Mouse (Mus musculus): ENCODE data around the gene Lrmda. TPM values are rescaled to one million over a fixed set of nuclear protein-coding genes. Genes with fewer than 3 reads are reported as not detected.

Gene Lrmda
- polyA plus RNA-seq, 1 experiment = 20.1 TPM

DNA sequence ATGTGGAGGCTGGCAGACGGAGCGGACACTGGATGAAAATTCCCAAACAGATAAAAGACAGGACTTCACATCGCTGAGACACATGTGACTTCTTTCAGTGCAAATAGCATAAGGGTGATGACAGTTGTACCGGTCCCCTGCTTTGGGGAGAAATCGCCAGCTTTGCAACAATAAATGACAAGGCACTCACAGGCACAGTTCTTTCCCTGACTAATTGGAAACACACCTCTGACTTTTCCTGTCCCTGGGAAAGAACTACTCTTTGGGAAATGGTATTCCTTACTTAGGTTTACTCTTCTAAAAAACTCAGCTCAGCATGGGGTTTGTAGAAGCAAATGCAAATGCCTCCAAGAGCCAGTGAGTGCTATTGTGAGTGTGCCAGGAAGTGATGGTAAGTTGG lies 702.3 kb downstream of the Lrmda start:
- Histone ChIP-seq H3K4me3 (ENCODE audit: insufficient read depth, low read length) (no peak overlapping the region), H3K27ac (ENCODE audit: insufficient read depth, low read depth, low read length) (no peak overlapping the region), H3K4me1 (ENCODE audit: control insufficient read depth, insufficient read depth, low read length) (peaks cover 2% of the 10 kb centered on the region; the same call in 1 of the 2 replicates)
- TF ChIP-seq POLR2A (IDR thresholded peaks at IDR 0.05; ENCODE audit: borderline replicate concordance, low read depth, low read length) = no peak

GRCm38 (mm10) chr14:22727548-22727947 lies 708.0 kb downstream of the Lrmda start:
- peaks cover 11% of the 10 kb centered on the region for H3K4me1 ChIP-seq (ENCODE audit: control insufficient read depth, insufficient read depth, low read length)
- H3K27ac ChIP-seq (ENCODE audit: insufficient read depth, low read depth, low read length) = no peak overlapping the region
- no peak for TF ChIP-seq POLR2A (IDR thresholded peaks at IDR 0.05; ENCODE audit: borderline replicate concordance, low read depth, low read length)
- TF ChIP-seq CTCF (IDR thresholded peaks at IDR 0.05; ENCODE audit: low read depth, low read length) = no peak

GRCm38 (mm10) chr14:22728611-22729223 lies 709.2 kb downstream of the Lrmda start:
- no peak for TF ChIP-seq CTCF (IDR thresholded peaks at IDR 0.05; ENCODE audit: low read depth, low read length)
- TF ChIP-seq POLR2A (IDR thresholded peaks at IDR 0.05; ENCODE audit: borderline replicate concordance, low read depth, low read length) = no peak
- H3K4me3 ChIP-seq (ENCODE audit: insufficient read depth, low read length) = no peak overlapping the region
- H3K27ac ChIP-seq (ENCODE audit: insufficient read depth, low read depth, low read length) = no peak overlapping the region
- H3K4me1 ChIP-seq (ENCODE audit: control insufficient read depth, insufficient read depth, low read length) = peaks cover 11% of the 10 kb centered on the region

More at GRCm38 (mm10) chr14:22727548-22727947, 708.0 kb downstream of the Lrmda start:
- H3K4me3 ChIP-seq (ENCODE audit: insufficient read depth, low read length) = no peak overlapping the region

DNA sequence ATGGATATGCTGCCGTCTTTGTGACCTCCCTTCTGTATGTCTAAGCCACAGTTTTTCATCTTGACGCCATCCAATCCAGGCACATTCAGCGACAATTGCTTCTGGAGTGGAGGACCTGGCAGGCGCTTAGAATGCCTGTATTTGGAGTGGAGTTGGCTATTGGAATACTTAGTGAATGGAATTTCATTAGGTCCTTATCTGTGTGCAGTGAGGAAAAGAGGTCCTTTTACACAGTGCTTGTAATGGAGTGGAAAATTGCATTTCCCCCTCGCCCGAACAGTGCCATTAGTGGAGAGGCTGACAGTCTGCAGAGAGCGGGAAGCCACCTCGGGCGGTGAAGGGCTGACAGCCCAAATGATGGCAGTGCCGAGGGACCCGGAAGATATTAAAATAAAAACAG lies 719.1 kb downstream of the Lrmda start:
- H3K4me3 ChIP-seq (ENCODE audit: insufficient read depth, low read length) = no peak overlapping the region
- TF ChIP-seq CTCF (IDR thresholded peaks at IDR 0.05; ENCODE audit: low read depth, low read length) = no peak
- TF ChIP-seq POLR2A (IDR thresholded peaks at IDR 0.05; ENCODE audit: borderline replicate concordance, low read depth, low read length) = no peak
- peaks cover 15% of the 10 kb centered on the region for H3K4me1 ChIP-seq (ENCODE audit: control insufficient read depth, insufficient read depth, low read length)
- H3K27ac ChIP-seq (ENCODE audit: insufficient read depth, low read depth, low read length) = no peak overlapping the region

GRCm38 (mm10) chr14:22742527-22742926 lies 723.0 kb downstream of the Lrmda start:
- TF ChIP-seq CTCF (IDR thresholded peaks at IDR 0.05; ENCODE audit: low read depth, low read length) = no peak
- TF ChIP-seq POLR2A (IDR thresholded peaks at IDR 0.05; ENCODE audit: borderline replicate concordance, low read depth, low read length) = no peak
- H3K4me3 ChIP-seq (ENCODE audit: insufficient read depth, low read length) = no peak overlapping the region
- H3K27ac ChIP-seq (ENCODE audit: insufficient read depth, low read depth, low read length) = no peak overlapping the region
- H3K4me1 ChIP-seq (ENCODE audit: control insufficient read depth, insufficient read depth, low read length) = peaks cover 28% of the 10 kb centered on the region

DNA sequence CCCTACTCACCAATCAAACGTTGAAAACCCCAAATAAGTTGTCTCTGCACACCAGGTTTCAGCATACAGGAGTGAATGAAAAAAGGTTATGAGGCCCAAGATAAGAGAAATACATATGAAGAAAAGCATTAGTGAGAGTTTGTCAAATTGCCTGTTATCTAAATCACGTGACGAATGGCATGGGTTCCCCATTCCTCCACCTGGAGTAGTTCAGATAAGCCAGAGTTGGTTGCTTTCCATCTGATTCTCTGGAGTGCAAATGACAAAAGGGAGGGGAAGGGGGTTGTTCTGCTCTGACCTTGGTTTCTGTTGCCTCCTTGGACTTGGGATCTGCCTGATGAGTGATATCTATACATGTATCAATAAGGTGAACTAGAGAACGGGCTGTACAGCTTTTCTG lies 723.8 kb downstream of the Lrmda start:
- Histone ChIP-seq H3K4me1 (ENCODE audit: control insufficient read depth, insufficient read depth, low read length) (peaks cover 28% of the 10 kb centered on the region), H3K27ac (ENCODE audit: insufficient read depth, low read depth, low read length) (no peak overlapping the region), H3K4me3 (ENCODE audit: insufficient read depth, low read length) (no peak overlapping the region)
- TF ChIP-seq POLR2A (IDR thresholded peaks at IDR 0.05; ENCODE audit: borderline replicate concordance, low read depth, low read length) (no peak), CTCF (IDR thresholded peaks at IDR 0.05; ENCODE audit: low read depth, low read length) (no peak)

GRCm38 (mm10) chr14:22744701-22745100 lies 725.2 kb downstream of the Lrmda start:
- no peak for TF ChIP-seq POLR2A (IDR thresholded peaks at IDR 0.05; ENCODE audit: borderline replicate concordance, low read depth, low read length)
- no peak for TF ChIP-seq CTCF (IDR thresholded peaks at IDR 0.05; ENCODE audit: low read depth, low read length)
- Histone ChIP-seq H3K4me3 (ENCODE audit: insufficient read depth, low read length) (no peak overlapping the region), H3K27ac (ENCODE audit: insufficient read depth, low read depth, low read length) (no peak overlapping the region)

GRCm38 (mm10) chr14:22745263-22745881 lies 725.9 kb downstream of the Lrmda start:
- Histone ChIP-seq H3K4me1 (ENCODE audit: control insufficient read depth, insufficient read depth, low read length) (peaks cover 24% of the 10 kb centered on the region), H3K27ac (ENCODE audit: insufficient read depth, low read depth, low read length) (no peak overlapping the region), H3K4me3 (ENCODE audit: insufficient read depth, low read length) (no peak overlapping the region)
- no peak for TF ChIP-seq POLR2A (IDR thresholded peaks at IDR 0.05; ENCODE audit: borderline replicate concordance, low read depth, low read length)
- TF ChIP-seq CTCF (IDR thresholded peaks at IDR 0.05; ENCODE audit: low read depth, low read length) = no peak

More at GRCm38 (mm10) chr14:22744701-22745100, 725.2 kb downstream of the Lrmda start:
- H3K4me1 ChIP-seq (ENCODE audit: control insufficient read depth, insufficient read depth, low read length) = peaks cover 23% of the 10 kb centered on the region

DNA sequence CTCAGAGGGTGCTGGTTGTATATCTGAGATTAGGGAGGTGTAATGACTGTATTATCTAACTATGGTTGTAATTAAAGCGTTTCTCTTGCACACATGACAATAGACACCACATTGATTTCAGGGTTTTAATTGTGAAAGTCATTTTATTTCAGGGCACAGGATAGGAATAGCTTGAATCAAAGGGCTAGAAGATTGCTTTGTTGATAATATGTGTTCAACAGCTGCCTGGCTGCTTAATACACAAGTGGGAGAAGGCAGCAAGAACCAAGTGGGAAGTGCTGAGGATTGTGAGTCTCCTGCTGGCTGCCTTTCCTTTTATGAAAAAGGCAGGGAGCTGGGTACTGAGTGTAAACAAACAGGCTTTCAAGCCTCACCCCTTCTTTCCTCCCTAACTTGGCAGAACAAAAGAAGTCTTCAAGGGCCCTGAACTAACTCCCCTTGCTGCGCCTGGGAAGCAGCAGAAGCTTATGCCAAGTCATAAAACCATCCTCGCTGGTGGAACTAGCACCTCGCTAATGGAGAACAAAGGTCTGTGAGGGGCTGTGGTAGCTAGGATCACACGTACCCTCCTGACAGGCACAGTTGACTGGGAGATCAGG lies 726.5 kb downstream of the Lrmda start:
- H3K27ac ChIP-seq (ENCODE audit: insufficient read depth, low read depth, low read length) = no peak overlapping the region
- TF ChIP-seq POLR2A (IDR thresholded peaks at IDR 0.05; ENCODE audit: borderline replicate concordance, low read depth, low read length) = no peak
- no peak for TF ChIP-seq CTCF (IDR thresholded peaks at IDR 0.05; ENCODE audit: low read depth, low read length)
- no peak overlapping the region for H3K4me3 ChIP-seq (ENCODE audit: insufficient read depth, low read length)
- H3K4me1 ChIP-seq (ENCODE audit: control insufficient read depth, insufficient read depth, low read length) = peaks cover 29% of the 10 kb centered on the region

DNA sequence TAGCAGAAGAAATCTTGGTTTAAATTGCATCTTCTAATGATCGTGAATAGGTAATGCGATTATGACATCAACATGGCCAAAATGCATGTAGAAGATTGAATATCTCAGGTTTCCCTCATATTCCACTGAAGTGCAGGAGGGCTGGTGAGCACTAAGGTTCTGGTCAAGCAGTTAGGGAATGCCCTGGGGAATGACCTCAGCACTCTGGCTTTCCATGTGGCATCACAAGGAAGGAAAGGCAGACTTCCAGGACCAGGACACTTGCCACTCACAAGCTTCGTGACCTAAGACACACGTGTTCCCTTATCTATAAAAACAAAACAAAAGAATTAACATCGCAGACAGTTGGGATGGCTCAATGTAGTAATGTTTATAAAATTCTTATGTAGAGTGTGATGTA lies 728.3 kb downstream of the Lrmda start:
- Histone ChIP-seq H3K4me3 (ENCODE audit: insufficient read depth, low read length) (no peak overlapping the region), H3K27ac (ENCODE audit: insufficient read depth, low read depth, low read length) (no peak overlapping the region), H3K4me1 (ENCODE audit: control insufficient read depth, insufficient read depth, low read length) (peaks cover 21% of the 10 kb centered on the region)
- TF ChIP-seq POLR2A (IDR thresholded peaks at IDR 0.05; ENCODE audit: borderline replicate concordance, low read depth, low read length) (no peak), CTCF (IDR thresholded peaks at IDR 0.05; ENCODE audit: low read depth, low read length) (no peak)
